Mouse (Mus musculus) myocyte (in vitro differentiated cells): Measurements from ENCODE around the gene Mcts1. TPM values are rescaled to one million over a fixed set of nuclear protein-coding genes. Genes with fewer than 3 reads are reported as not detected.
A peak's percentile ranks its signal among the peaks of the same experiment; 100 is the strongest.

Source experiments
- H3K27me3 ChIP-seq: one replicate; pipeline ENCODE4 v1.6.1; 2011; ENCODE audit not compliant: control insufficient read depth, insufficient read depth, insufficient read length
- H3K36me3 ChIP-seq: one replicate; pipeline ENCODE4 v1.6.1; 2011; ENCODE audit not compliant: control insufficient read depth, insufficient read depth
- H3K4me2 ChIP-seq: one replicate; pipeline ENCODE4 v1.6.1; 2011; ENCODE audit warnings: low read depth, control low read depth
- H3K4me3 ChIP-seq: one replicate; pipeline ENCODE4 v1.5.1; 2011; ENCODE audit warnings: mild to moderate bottlenecking, control low read depth, moderate library complexity
- H3K79me2 ChIP-seq: one replicate; pipeline ENCODE4 v1.6.1; 2011; ENCODE audit not compliant: control insufficient read depth, insufficient read depth
- H3ac ChIP-seq: one replicate; pipeline ENCODE4 v1.6.1; 2011; ENCODE audit not compliant: control insufficient read depth, insufficient read length
- CEBPB ChIP-seq: IDR thresholded peaks from 2 replicates; pipeline ENCODE4 v1.6.1; 2011; ENCODE audit warnings: mild to moderate bottlenecking, moderate library complexity; ENCODE audit not compliant: poor library complexity, insufficient read depth, severe bottlenecking
- E2F4 ChIP-seq: IDR thresholded peaks from one replicate; pipeline ENCODE4 v1.6.1; 2011; ENCODE audit warnings: mild to moderate bottlenecking, control low read depth, moderate library complexity; ENCODE audit not compliant: insufficient read depth
- MAX ChIP-seq: IDR thresholded peaks from one replicate; pipeline ENCODE4 v1.6.1; 2011; ENCODE audit warnings: low read depth, mild to moderate bottlenecking, control low read depth
- MYOD1 ChIP-seq, 3 experiments: IDR thresholded peaks; one replicate each; pipeline ENCODE4 v1.6.1; 2011; ENCODE audit warnings: control low read depth in 2 of 3, low read depth in 2 of 3, mild to moderate bottlenecking in 2 of 3, moderate library complexity in 1 of 3; ENCODE audit not compliant: insufficient read length in 2 of 3, control insufficient read depth in 1 of 3
- MYOG ChIP-seq, 3 experiments: IDR thresholded peaks; one replicate each; pipeline ENCODE4 v1.6.1; 2011; ENCODE audit warnings: control low read depth in 2 of 3, low read depth in 2 of 3, mild to moderate bottlenecking in 2 of 3; ENCODE audit not compliant: insufficient read length in 2 of 3, control insufficient read depth in 1 of 3, insufficient read depth in 1 of 3
- POLR2A ChIP-seq: IDR thresholded peaks from one replicate; pipeline ENCODE4 v1.6.1; 2011; ENCODE audit warnings: low read depth, mild to moderate bottlenecking, control low read depth, moderate library complexity; ENCODE audit not compliant: insufficient read length
- POLR2AphosphoS2 ChIP-seq: IDR thresholded peaks from one replicate; pipeline ENCODE4 v1.6.1; 2011; ENCODE audit warnings: low read depth, control low read depth; ENCODE audit not compliant: insufficient read length
- REST ChIP-seq: IDR thresholded peaks from one replicate; pipeline ENCODE4 v1.6.1; 2011; ENCODE audit warnings: mild to moderate bottlenecking, control low read depth, moderate library complexity; ENCODE audit not compliant: insufficient read depth, insufficient read length
- SRF ChIP-seq: IDR thresholded peaks from one replicate; pipeline ENCODE4 v1.6.1; 2011; ENCODE audit warnings: low read depth; ENCODE audit not compliant: control insufficient read depth, insufficient read length
- TCF12 ChIP-seq: IDR thresholded peaks from one replicate; pipeline ENCODE4 v1.6.1; 2011; ENCODE audit warnings: mild to moderate bottlenecking, control low read depth; ENCODE audit not compliant: poor library complexity, insufficient read depth, severe bottlenecking
- TCF3 ChIP-seq: IDR thresholded peaks from one replicate; pipeline ENCODE4 v1.6.1; 2011; ENCODE audit warnings: low read depth, control low read depth; ENCODE audit not compliant: insufficient read length
- USF1 ChIP-seq: IDR thresholded peaks from one replicate; pipeline ENCODE4 v1.6.1; 2011; ENCODE audit warnings: low read depth, mild to moderate bottlenecking, control low read depth, moderate library complexity
- polyA plus RNA-seq: library from polyadenylated mRNA; unstranded; fragments of >200 nt; fragmentation: generic; extraction: Trizol; gene quantifications from one replicate; pipeline ENCODE4 v1.2.1, GENCODE M21; 2012; ENCODE audit warnings: missing spikeins

Mcts1 gene
- 27.8 TPM for polyA plus RNA-seq

- Histone ChIP-seq H3K36me3 (no peaks in the 10 kb centered on the region), H3K4me3 (peak within 1 kb of the TSS; percentile 67), H3K4me2 (peak within 1 kb of the TSS; percentile 71), H3K27me3 (no peaks in the 10 kb centered on the region), H3ac (no peak within 1 kb of the TSS), H3K79me2 (peaks cover 20% of the 10 kb centered on the region)
- TF ChIP-seq E2F4 (no peak), POLR2AphosphoS2 (peak; percentile 16), POLR2A (peak; percentile 60)
These were observed at the start of gene Mcts1 for GRCm38 (mm10) chrX:38600177-38600994. Gene Mcts1, plus strand, starts transcription at chrX:38600578.

GRCm38 (mm10) chrX:38553255-38553654 lies 47.1 kb upstream of the Mcts1 start:
- no peak for TF ChIP-seq POLR2A
- no peak for TF ChIP-seq MAX
- TF ChIP-seq E2F4: no peak
- TF ChIP-seq REST: no peak
- no peak for TF ChIP-seq MYOG (IDR thresholded peaks at IDR 0.05; ENCODE audit: control insufficient read depth in 1 of 3, insufficient read depth in 1 of 3, insufficient read length in 2 of 3, low read depth in 2 of 3)
- TF ChIP-seq TCF3: no peak
- TF ChIP-seq CEBPB: no peak
- no peak for TF ChIP-seq MYOD1 (IDR thresholded peaks at IDR 0.05; ENCODE audit: control insufficient read depth in 1 of 3, insufficient read length in 2 of 3, low read depth in 2 of 3)
- no peak for TF ChIP-seq SRF
- no peak for TF ChIP-seq TCF12
- no peak for TF ChIP-seq USF1
- TF ChIP-seq POLR2AphosphoS2: no peak
- H3ac ChIP-seq: no peak overlapping the region
- H3K4me3 ChIP-seq: no peak overlapping the region
- no peak overlapping the region for H3K4me2 ChIP-seq
- H3K27me3 ChIP-seq: no peaks in the 10 kb centered on the region
- H3K36me3 ChIP-seq: peaks cover 17% of the 10 kb centered on the region
- no peaks in the 10 kb centered on the region for H3K79me2 ChIP-seq

GRCm38 (mm10) chrX:38563941-38564541 lies 36.3 kb upstream of the Mcts1 start:
- H3K36me3 ChIP-seq: peaks cover 6% of the 10 kb centered on the region
- peaks cover 12% of the 10 kb centered on the region for H3K79me2 ChIP-seq
- peak overlapping the region; percentile 64 for H3K4me2 ChIP-seq
- peak overlapping the region; percentile 13 for H3ac ChIP-seq
- TF ChIP-seq MYOD1 (IDR thresholded peaks at IDR 0.05; ENCODE audit: control insufficient read depth in 1 of 3, insufficient read length in 2 of 3, low read depth in 2 of 3) (no peak), POLR2A (no peak), POLR2AphosphoS2 (no peak), SRF (no peak), TCF12 (no peak), MAX (no peak), CEBPB (no peak), E2F4 (no peak), REST (no peak), MYOG (IDR thresholded peaks at IDR 0.05; ENCODE audit: control insufficient read depth in 1 of 3, insufficient read depth in 1 of 3, insufficient read length in 2 of 3, low read depth in 2 of 3) (no peak), USF1 (no peak), TCF3 (no peak)
- H3K4me3 ChIP-seq: peak overlapping the region; percentile 62
- no peaks in the 10 kb centered on the region for H3K27me3 ChIP-seq

- H3K4me2 ChIP-seq: no peak overlapping the region
- H3K27me3 ChIP-seq: no peaks in the 10 kb centered on the region
- no peak for TF ChIP-seq TCF3
- TF ChIP-seq USF1: peak; percentile 83
- no peak for TF ChIP-seq TCF12
- peak; percentile 39 for TF ChIP-seq POLR2AphosphoS2
- TF ChIP-seq MYOG (IDR thresholded peaks at IDR 0.05; ENCODE audit: control insufficient read depth in 1 of 3, insufficient read depth in 1 of 3, insufficient read length in 2 of 3, low read depth in 2 of 3): peak in 1 of 3 experiments; percentile 1
- peak; percentile 31 for TF ChIP-seq POLR2A
- TF ChIP-seq REST: no peak
- no peak for TF ChIP-seq CEBPB
- TF ChIP-seq SRF: no peak
- TF ChIP-seq MAX: no peak
- TF ChIP-seq E2F4: no peak
- no peak for TF ChIP-seq MYOD1 (IDR thresholded peaks at IDR 0.05; ENCODE audit: control insufficient read depth in 1 of 3, insufficient read length in 2 of 3, low read depth in 2 of 3)
- peaks cover 6% of the 10 kb centered on the region for H3K36me3 ChIP-seq
- peak overlapping the region; percentile 13 for H3ac ChIP-seq
- H3K79me2 ChIP-seq: peaks cover 12% of the 10 kb centered on the region
- peak overlapping the region; percentile 62 for H3K4me3 ChIP-seq
These were observed 35.7 kb upstream of the Mcts1 start for GRCm38 (mm10) chrX:38564542-38565175.
